Mouse (Mus musculus): ENCODE measurements at regions not wholly inside any gene's neighbourhood (a gene's known extent, or its start where the extent isn't known, plus 50 kb on each side); places are given as distances from the start of the nearest gene placed in this dataset.
A peak's percentile ranks its signal among the peaks of the same experiment; 100 is the strongest.

DNA sequence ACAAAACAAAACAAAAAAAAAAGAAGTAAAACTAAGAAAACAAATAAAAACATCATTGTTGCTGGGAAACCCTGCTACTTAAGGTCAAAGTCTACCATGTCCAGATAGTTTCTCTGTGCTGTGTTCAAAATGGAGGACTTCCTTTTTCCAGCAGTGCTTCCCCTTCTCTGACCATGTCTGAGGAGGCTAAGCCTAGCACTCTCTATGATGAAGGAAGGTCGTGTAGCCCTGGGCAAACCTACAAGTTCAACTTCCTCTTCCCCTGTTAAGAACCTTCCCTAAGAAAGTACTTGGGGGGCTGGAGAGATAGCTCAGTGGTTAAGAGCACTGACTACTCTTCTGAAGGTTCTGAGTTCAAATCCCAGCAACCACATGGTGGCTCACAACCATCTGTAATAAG lies 57.3 kb upstream of the Glrp1 start:
- Histone ChIP-seq H3K4me2 (ENCODE audit: low read depth, low read length) (no peak overlapping the region), H3K36me3 (ENCODE audit: control insufficient read depth, insufficient read depth, low read length) (no peaks in the 10 kb centered on the region), H3K4me1 (ENCODE audit: control insufficient read depth, insufficient read depth, low read length) (no peaks in the 10 kb centered on the region), H3K27ac (replicated peaks; ENCODE audit: low read depth, low read length) (no peak overlapping the region), H3K27me3 (replicated peaks; ENCODE audit: control insufficient read depth, insufficient read depth, low read length) (no peaks in the 10 kb centered on the region), H3K9ac (ENCODE audit: low read depth, low read length) (no peak overlapping the region), H3K4me3 (ENCODE audit: low read depth, low read length) (no peak overlapping the region), H3K9me3 (ENCODE audit: control insufficient read depth, low read length) (0 out of 2 replicates have a peak, but pooled peaks cover 2% of the 10 kb centered on the region)
- 87% methylated on average over 1 of the region's 1 CpGs for WGBS
- no peak for DNase-seq (ENCODE audit: low spot score)
- no peak for ATAC-seq (ENCODE audit: low read depth)

DNA sequence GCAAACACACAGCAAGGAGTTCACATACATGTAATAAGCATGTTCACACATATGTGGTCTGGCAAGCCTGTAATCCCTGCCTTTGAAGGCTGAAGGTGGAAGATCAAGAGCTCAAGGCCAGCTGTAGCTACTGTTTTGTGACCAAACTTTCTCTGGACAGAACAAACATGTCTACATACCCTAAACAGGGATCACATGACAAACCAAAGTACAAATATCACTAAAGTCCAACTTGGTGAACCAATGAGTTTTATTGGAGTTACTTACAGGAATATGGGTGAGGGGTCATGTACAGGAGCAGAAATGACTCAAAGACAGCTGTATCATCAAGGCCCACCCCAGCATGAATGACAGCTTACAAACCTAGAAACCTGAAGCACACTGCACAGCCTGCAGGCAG lies 56.6 kb upstream of the Glrp1 start:
- Histone ChIP-seq H3K4me1 (ENCODE audit: control insufficient read depth, insufficient read depth, low read length) (no peaks in the 10 kb centered on the region), H3K4me3 (ENCODE audit: low read depth, low read length) (no peak overlapping the region), H3K27ac (replicated peaks; ENCODE audit: low read depth, low read length) (no peak overlapping the region)

DNA sequence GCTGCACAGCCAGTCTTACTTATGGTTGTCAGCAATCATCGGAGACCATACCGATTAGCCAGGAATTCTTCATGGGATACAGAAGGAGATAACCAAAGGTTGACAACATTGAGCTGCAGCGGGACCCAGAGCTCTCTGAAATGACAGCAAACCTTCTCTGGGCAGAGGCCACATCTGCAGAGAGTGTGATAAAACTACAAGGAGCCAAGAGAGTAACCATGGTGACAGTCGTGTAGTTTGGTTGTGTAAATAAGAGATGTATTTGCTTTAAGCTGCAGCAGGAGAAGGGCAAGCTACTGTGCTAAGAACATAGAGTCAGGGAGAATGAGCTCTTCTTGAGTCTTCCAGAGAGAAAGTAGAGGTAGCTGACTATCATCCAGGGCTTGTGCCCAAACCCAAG lies 55.0 kb upstream of the Glrp1 start:
- H3K27ac ChIP-seq (replicated peaks; ENCODE audit: low read depth, low read length) = no peak overlapping the region
- ATAC-seq (ENCODE audit: low read depth) = no peak
- H3K9me3 ChIP-seq (ENCODE audit: control insufficient read depth, low read length) = no peaks in the 10 kb centered on the region
- no peak overlapping the region for H3K4me3 ChIP-seq (ENCODE audit: low read depth, low read length)
- H3K36me3 ChIP-seq (ENCODE audit: control insufficient read depth, insufficient read depth, low read length) = no peaks in the 10 kb centered on the region
- no peak overlapping the region for H3K9ac ChIP-seq (ENCODE audit: low read depth, low read length)
- 83% methylated on average over 4 of the region's 4 CpGs for WGBS
- H3K27me3 ChIP-seq (replicated peaks; ENCODE audit: control insufficient read depth, insufficient read depth, low read length) = no peaks in the 10 kb centered on the region
- no peak overlapping the region for H3K4me2 ChIP-seq (ENCODE audit: low read depth, low read length)
- DNase-seq (ENCODE audit: low spot score) = no peak
- H3K4me1 ChIP-seq (ENCODE audit: control insufficient read depth, insufficient read depth, low read length) = no peaks in the 10 kb centered on the region

More for the DNA sequence above, 56.6 kb upstream of the Glrp1 start:
- no peak for DNase-seq (ENCODE audit: low spot score)
- Histone ChIP-seq H3K9ac (ENCODE audit: low read depth, low read length) (no peak overlapping the region), H3K9me3 (ENCODE audit: control insufficient read depth, low read length) (no peaks in the 10 kb centered on the region), H3K27me3 (replicated peaks; ENCODE audit: control insufficient read depth, insufficient read depth, low read length) (no peaks in the 10 kb centered on the region), H3K36me3 (ENCODE audit: control insufficient read depth, insufficient read depth, low read length) (no peaks in the 10 kb centered on the region), H3K4me2 (ENCODE audit: low read depth, low read length) (no peak overlapping the region)
- ATAC-seq (ENCODE audit: low read depth) = no peak

DNA sequence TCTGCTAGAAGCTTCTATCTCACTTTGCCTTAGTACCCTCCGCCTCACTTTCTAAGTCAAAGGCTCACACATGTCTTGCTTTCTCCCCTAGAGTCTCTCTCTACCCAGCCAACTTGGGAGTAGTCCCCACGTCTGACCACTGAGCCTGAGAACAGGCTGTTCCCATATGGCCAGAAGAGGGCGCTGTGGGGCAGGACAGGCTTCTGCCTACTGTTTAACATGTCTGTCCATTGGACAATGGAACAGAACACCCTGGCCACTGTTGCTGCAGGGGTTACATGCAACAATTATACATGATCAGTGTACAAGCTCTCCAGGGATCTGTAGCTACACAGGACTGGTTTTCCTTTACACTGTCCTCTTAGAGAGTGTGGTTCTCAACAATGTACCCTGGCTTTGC lies 52.5 kb upstream of the Glrp1 start:
- 22% methylated on average over 3 of the region's 3 CpGs for WGBS
- Histone ChIP-seq H3K27ac (replicated peaks; ENCODE audit: low read depth, low read length) (no peak overlapping the region), H3K4me1 (ENCODE audit: control insufficient read depth, insufficient read depth, low read length) (no peaks in the 10 kb centered on the region), H3K9me3 (ENCODE audit: control insufficient read depth, low read length) (peaks cover 7% of the 10 kb centered on the region), H3K9ac (ENCODE audit: low read depth, low read length) (no peak overlapping the region), H3K4me2 (ENCODE audit: low read depth, low read length) (no peak overlapping the region), H3K4me3 (ENCODE audit: low read depth, low read length) (no peak overlapping the region), H3K36me3 (ENCODE audit: control insufficient read depth, insufficient read depth, low read length) (no peaks in the 10 kb centered on the region), H3K27me3 (replicated peaks; ENCODE audit: control insufficient read depth, insufficient read depth, low read length) (no peaks in the 10 kb centered on the region)
- peak; percentile 69 for DNase-seq (ENCODE audit: low spot score)
- ATAC-seq (ENCODE audit: low read depth) = no peak

DNA sequence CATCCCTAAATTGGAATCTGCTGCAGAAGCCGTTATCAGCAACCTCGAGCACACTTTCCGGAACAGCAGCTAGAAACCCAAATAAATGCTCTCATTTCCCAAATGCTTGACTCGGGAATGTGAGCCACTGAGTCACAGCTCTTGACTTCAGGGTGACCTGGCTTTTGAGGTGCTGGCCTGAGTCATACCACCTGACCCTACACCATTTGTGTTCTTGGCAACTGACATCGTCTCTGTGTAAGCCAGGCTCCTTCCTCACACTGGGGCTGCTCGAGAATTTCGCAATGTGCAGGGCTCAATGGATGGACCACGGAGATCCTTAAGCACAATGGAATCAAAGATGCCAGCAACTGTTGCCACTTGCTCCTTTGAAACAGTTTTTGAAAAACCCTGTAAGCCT lies 50.9 kb upstream of the Glrp1 start:
- DNase-seq (ENCODE audit: low spot score) (no peak), ATAC-seq (ENCODE audit: low read depth) (no peak)
- Histone ChIP-seq H3K4me1 (ENCODE audit: control insufficient read depth, insufficient read depth, low read length) (no peaks in the 10 kb centered on the region), H3K27ac (replicated peaks; ENCODE audit: low read depth, low read length) (no peak overlapping the region), H3K4me2 (ENCODE audit: low read depth, low read length) (no peak overlapping the region), H3K9ac (ENCODE audit: low read depth, low read length) (no peak overlapping the region), H3K9me3 (ENCODE audit: control insufficient read depth, low read length) (peaks cover 7% of the 10 kb centered on the region), H3K4me3 (ENCODE audit: low read depth, low read length) (no peak overlapping the region), H3K36me3 (ENCODE audit: control insufficient read depth, insufficient read depth, low read length) (no peaks in the 10 kb centered on the region), H3K27me3 (replicated peaks; ENCODE audit: control insufficient read depth, insufficient read depth, low read length) (no peaks in the 10 kb centered on the region)
- WGBS = 45% methylated on average over 8 of the region's 8 CpGs

All from embryonic facial prominence, embryonic 14.5 days (tissue).